Mouse (Mus musculus) CH12.LX (cell line): ENCODE data around the gene Aldh5a1.

Experiments used
- CHD1 ChIP-seq: IDR thresholded peaks from 2 replicates; pipeline ENCODE4 v1.6.1; 2012; ENCODE audit warnings: low read depth, low read length, improper control_type of control experiment, inconsistent platforms
- CHD2 ChIP-seq: IDR thresholded peaks from 2 replicates; pipeline ENCODE4 v1.6.1; 2011; ENCODE audit warnings: low read length, improper control_type of control experiment
- CTCF ChIP-seq, 2 experiments: IDR thresholded peaks in 1 of 2; conservative IDR thresholded peaks in 1 of 2; 2 replicates each; pipeline ENCODE4 v1.5.1; 2011 to 2012; ENCODE audit warnings: low read depth in 2 of 2, low read length in 2 of 2, improper control_type of control experiment in 1 of 2, inconsistent platforms in 1 of 2, mild to moderate bottlenecking in 1 of 2, moderate library complexity in 1 of 2
- EP300 ChIP-seq: IDR thresholded peaks from 2 replicates; pipeline ENCODE4 v1.6.1; 2011; ENCODE audit warnings: low read length, improper control_type of control experiment
- JUND ChIP-seq: conservative IDR thresholded peaks from 2 replicates; pipeline ENCODE4 v1.6.1; 2011; ENCODE audit warnings: low read depth, low read length, improper control_type of control experiment
- MEF2A ChIP-seq: IDR thresholded peaks from 2 replicates; pipeline ENCODE4 v1.6.1; 2014; ENCODE audit warnings: low read depth, mild to moderate bottlenecking, inconsistent platforms, low read length, improper control_type of control experiment, borderline replicate concordance
- POLR2A ChIP-seq: IDR thresholded peaks from 2 replicates; pipeline ENCODE4 v1.6.1; 2011; ENCODE audit warnings: low read depth, mild to moderate bottlenecking, improper control_type of control experiment, low read length
- RCOR1 ChIP-seq: conservative IDR thresholded peaks from 2 replicates; pipeline ENCODE4 v1.6.1; 2012; ENCODE audit warnings: low read depth, mild to moderate bottlenecking, inconsistent platforms, low read length, improper control_type of control experiment
- SIN3A ChIP-seq: IDR thresholded peaks from 2 replicates; pipeline ENCODE4 v1.6.1; 2012; ENCODE audit warnings: low read length, improper control_type of control experiment, inconsistent platforms
- ZC3H11A ChIP-seq: IDR thresholded peaks from 2 replicates; pipeline ENCODE4 v1.6.1; 2012; ENCODE audit warnings: low read depth, mild to moderate bottlenecking, inconsistent platforms, low read length, improper control_type of control experiment
- ZKSCAN1 ChIP-seq: IDR thresholded peaks from 2 replicates; pipeline ENCODE4 v1.6.1; 2012; ENCODE audit warnings: low read depth, inconsistent platforms, low read length, improper control_type of control experiment, borderline replicate concordance

- TF ChIP-seq POLR2A: no peak
- no peak for TF ChIP-seq EP300
- TF ChIP-seq CTCF (conservative IDR thresholded peaks at IDR 0.05 in 1 of 2, IDR thresholded peaks at IDR 0.05 in 1 of 2; ENCODE audit: low read depth in 2 of 2, low read length in 2 of 2): no peak
- TF ChIP-seq SIN3A: no peak
- TF ChIP-seq ZC3H11A: no peak
- TF ChIP-seq ZKSCAN1: no peak
- no peak for TF ChIP-seq RCOR1
- no peak for TF ChIP-seq MEF2A
- TF ChIP-seq CHD2: no peak
- TF ChIP-seq JUND: no peak
- TF ChIP-seq CHD1: no peak
Measured at GRCm38 (mm10) chr13:24955091-24955490, 17.6 kb upstream of the Aldh5a1 start.
